Mouse (Mus musculus) heart, postnatal 14 days (tissue): ENCODE measurements around the gene Arsb. TPM values are rescaled to one million over a fixed set of nuclear protein-coding genes. Genes with fewer than 3 reads are reported as not detected.
A peak's percentile ranks its signal among the peaks of the same experiment; 100 is the strongest.

Experiments used
- DNase-seq, 2 experiments: peaks; one replicate each; pipeline ENCODE4 v3.0.0; 2021 to 2022
- intact Hi-C: fragments of 180-260 bp; cut with DNase I; formaldehyde crosslinking; loops from one replicate; pipeline ENCODE4 v1.15.1; 2025
- long read RNA-seq, 2 experiments: library from polyadenylated mRNA; stranded (forward); transcript quantifications; one replicate each; pipeline ENCODE4 v2.0.0; 2021
- total RNA-seq, 2 experiments: library from RNA; stranded (reverse); gene quantifications; 2 replicates each; pipeline ENCODE4 v1.2.3; 2021

Arsb gene
- total RNA-seq = 1 to 10 TPM; 7.6 to 7.8 TPM
- long read RNA-seq, experiment 1, full-length matches to known transcripts = 3 of 5 reads
- long read RNA-seq, experiment 1, partial matches to known transcripts = 1 of 5 reads
- long read RNA-seq, experiment 1, other reads (novel, unspliced or antisense) = 1 of 5 reads
- long read RNA-seq, experiment 2, full-length matches to known transcripts = 3 of 6 reads
- long read RNA-seq, experiment 2, partial matches to known transcripts = 1 of 6 reads
- long read RNA-seq, experiment 2, other reads (novel, unspliced or antisense) = 2 of 6 reads

GRCm38 (mm10) chr13:93771588-93772278 lies at the start of gene Arsb:
Arsb (plus strand) TSS chr13:93771630.
- intact Hi-C loops = no loop called here
- peak; percentile 89 to 91 for DNase-seq

GRCm38 (mm10) chr13:93721916-93722315 lies 49.5 kb upstream of the Arsb start:
- no peak for DNase-seq
- intact Hi-C loops = loop anchor here (10.0 kb wide), 1 partner anchor 417 kb away; no protein-coding TSS in a partner anchor

- no peak for DNase-seq
- intact Hi-C loops = loop anchor here (10.0 kb wide), 1 partner anchor 419 kb away; no protein-coding TSS in a partner anchor
Measured at GRCm38 (mm10) chr13:93723455-93723854, 48.0 kb upstream of the Arsb start.

- peak in 1 of 2 experiments; percentile 21 for DNase-seq
- intact Hi-C loops = loop anchor here (10.0 kb wide), 1 partner anchor 419 kb away; no protein-coding TSS in a partner anchor
Measured at GRCm38 (mm10) chr13:93724206-93724605, 47.2 kb upstream of the Arsb start.

- intact Hi-C loops = no loop called here
- no peak for DNase-seq
Measured at GRCm38 (mm10) chr13:93735131-93735636, 36.2 kb upstream of the Arsb start.

GRCm38 (mm10) chr13:93744118-93744517 lies 27.3 kb upstream of the Arsb start:
- intact Hi-C loops = no loop called here
- DNase-seq = no peak

GRCm38 (mm10) chr13:93752597-93753400 lies 18.6 kb upstream of the Arsb start:
- intact Hi-C loops = no loop called here
- no peak for DNase-seq

- intact Hi-C loops = no loop called here
Measured at GRCm38 (mm10) chr13:93755084-93755483, 16.3 kb upstream of the Arsb start.

GRCm38 (mm10) chr13:93756674-93757073 lies 14.8 kb upstream of the Arsb start:
- intact Hi-C loops = no loop called here

More at GRCm38 (mm10) chr13:93755084-93755483, 16.3 kb upstream of the Arsb start:
- DNase-seq = no peak

GRCm38 (mm10) chr13:93757514-93757913 lies 13.9 kb upstream of the Arsb start:
- DNase-seq = no peak
- intact Hi-C loops = no loop called here

More at GRCm38 (mm10) chr13:93756674-93757073, 14.8 kb upstream of the Arsb start:
- no peak for DNase-seq

GRCm38 (mm10) chr13:93758149-93758898 lies 13.1 kb upstream of the Arsb start:
- intact Hi-C loops = no loop called here
- no peak for DNase-seq

GRCm38 (mm10) chr13:93761831-93762230 lies 9.6 kb upstream of the Arsb start:
- intact Hi-C loops = no loop called here
- DNase-seq = no peak

GRCm38 (mm10) chr13:93762879-93763278 lies 8.6 kb upstream of the Arsb start:
- no peak for DNase-seq
- intact Hi-C loops = no loop called here

GRCm38 (mm10) chr13:93764321-93764973 lies 7.0 kb upstream of the Arsb start:
- DNase-seq = no peak
- intact Hi-C loops = no loop called here

- intact Hi-C loops = no loop called here
- no peak for DNase-seq
Measured at GRCm38 (mm10) chr13:93771031-93771587, 321 bp upstream of the Arsb start.

GRCm38 (mm10) chr13:93772279-93772636 lies 828 bp downstream of the Arsb start:
- intact Hi-C loops = no loop called here

GRCm38 (mm10) chr13:93772861-93773260 lies 1.4 kb downstream of the Arsb start:
- DNase-seq = no peak
- intact Hi-C loops = no loop called here

More at GRCm38 (mm10) chr13:93772279-93772636, 828 bp downstream of the Arsb start:
- DNase-seq = no peak

GRCm38 (mm10) chr13:93773704-93774315 lies 2.4 kb downstream of the Arsb start:
- intact Hi-C loops = no loop called here
- no peak for DNase-seq

- no peak for DNase-seq
- intact Hi-C loops = no loop called here
Measured at GRCm38 (mm10) chr13:93782823-93783222, 11.4 kb downstream of the Arsb start.
